Mouse (Mus musculus) liver, adult 2 months (tissue): ENCODE data around the gene Wdr54. TPM values are rescaled to one million over a fixed set of nuclear protein-coding genes. Genes with fewer than 3 reads are reported as not detected.

Experiments
- DNase-seq: peaks from one replicate; pipeline ENCODE4 v3.0.0-alpha.2; 2011; ENCODE audit warnings: low read depth, low spot score; ENCODE audit errors: extremely low read depth
- H3K27ac ChIP-seq: fragments of 200-500 bp; replicated peaks from 2 replicates; pipeline ENCODE4 v1.5.1; 2012; ENCODE audit warnings: low read depth, mild to moderate bottlenecking, control low read depth, inconsistent platforms, low read length; ENCODE audit not compliant: insufficient read depth
- H3K27me3 ChIP-seq: fragments of 200-500 bp; 2 replicates; pipeline ENCODE4 v1.6.1; 2012; ENCODE audit warnings: mild to moderate bottlenecking, moderate library complexity, low read length, inconsistent platforms; ENCODE audit not compliant: control insufficient read depth, insufficient read depth
- H3K36me3 ChIP-seq: fragments of 200-500 bp; 2 replicates; pipeline ENCODE4 v1.6.1; 2012; ENCODE audit warnings: low read length, inconsistent platforms; ENCODE audit not compliant: control insufficient read depth, insufficient read depth
- H3K4me1 ChIP-seq: fragments of 200-500 bp; 2 replicates; pipeline ENCODE4 v1.6.1; 2011; ENCODE audit warnings: low read length; ENCODE audit not compliant: control insufficient read depth, insufficient read depth
- H3K4me3 ChIP-seq: fragments of 200-500 bp; 2 replicates; pipeline ENCODE4 v1.5.1; 2011; ENCODE audit warnings: low read depth, mild to moderate bottlenecking, control low read depth, low read length, moderate library complexity; ENCODE audit not compliant: insufficient read depth
- H3K79me2 ChIP-seq: fragments of 200-500 bp; 2 replicates; pipeline ENCODE4 v1.6.1; 2012; ENCODE audit warnings: inconsistent platforms, mild to moderate bottlenecking, low read length, moderate library complexity; ENCODE audit not compliant: control insufficient read depth, insufficient read depth
- H3K9ac ChIP-seq: fragments of 200-500 bp; 2 replicates; pipeline ENCODE4 v1.6.1; 2012; ENCODE audit warnings: low read depth, mild to moderate bottlenecking, control low read depth, inconsistent platforms, low read length
- CTCF ChIP-seq: fragments of 200-500 bp; IDR thresholded peaks from 2 replicates; pipeline ENCODE4 v1.5.1; 2011; ENCODE audit warnings: low read depth, low read length, control low read depth
- POLR2A ChIP-seq: fragments of 200-500 bp; IDR thresholded peaks from 2 replicates; pipeline ENCODE4 v1.6.1; 2011; ENCODE audit warnings: low read length, control low read depth; ENCODE audit not compliant: insufficient read depth; ENCODE audit errors: extremely low read depth
- WGBS: fragments of 180-500 bp; shearing (Covaris S2); methylation state at CpG from one replicate; pipeline ENCODE4 v1.1.7; 2018; 5-methylcytosine and 5-hydroxymethylcytosine counted together
- polyA plus RNA-seq: library from polyadenylated mRNA; depleted of rRNA; stranded (reverse); fragments of >200 nt; gene quantifications from 2 replicates; pipeline ENCODE4 v1.2.3, GENCODE M21; 2012
- total RNA-seq: library from RNA; depleted of rRNA; stranded (reverse); fragments of >200 nt; gene quantifications from 2 replicates; pipeline ENCODE4 v1.2.3, GENCODE M21; 2014

The Wdr54 gene
- total and polyA plus RNA-seq, 2 experiments: 0.28 to 1.7 TPM

DNA sequence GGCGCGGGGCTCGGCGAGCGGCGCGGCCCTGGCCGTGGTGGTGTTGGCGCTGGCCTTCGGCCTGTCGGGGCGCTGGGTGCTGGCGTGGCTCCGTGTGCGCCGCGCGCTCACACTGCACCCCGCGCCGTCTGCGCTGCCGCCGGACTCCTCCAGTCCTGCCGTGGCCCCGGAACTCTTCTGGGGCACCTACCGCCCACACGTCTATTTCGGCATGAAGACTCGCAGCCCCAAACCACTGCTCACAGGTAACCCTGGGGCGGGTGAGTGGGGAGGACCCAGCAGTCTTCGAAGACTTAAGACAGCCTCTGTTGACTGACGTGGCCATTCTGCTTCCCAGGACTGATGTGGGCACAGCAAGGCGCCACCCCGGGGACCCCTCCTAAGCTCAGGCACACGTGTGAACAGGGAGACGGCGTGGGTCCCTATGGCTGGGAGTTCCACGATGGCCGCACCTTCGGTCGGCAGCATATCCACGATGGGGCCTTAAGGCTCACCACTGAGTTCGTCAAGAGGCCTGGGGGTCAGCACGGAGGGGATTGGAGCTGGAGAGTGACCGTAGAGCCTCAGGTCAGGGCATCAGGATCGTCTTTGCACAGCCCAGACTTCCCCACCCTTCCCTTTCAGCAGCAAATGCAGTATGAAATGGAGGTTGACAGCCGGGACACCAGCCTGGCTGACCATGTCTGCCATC is 40.4 kb downstream of the Wdr54 start:
- Histone ChIP-seq H3K27me3 (no peaks in the 10 kb centered on the region), H3K4me1 (peaks cover 20% of the 10 kb centered on the region), H3K4me3 (peak overlapping the region; percentile 93), H3K9ac (peak overlapping the region; percentile 93), H3K27ac (peak overlapping the region; percentile 32), H3K36me3 (no peaks in the 10 kb centered on the region), H3K79me2 (peaks cover 4% of the 10 kb centered on the region; the same call in 1 of the 2 replicates)
- 2% methylated on average over 47 of the region's 48 CpGs for WGBS
- TF ChIP-seq CTCF (no peak), POLR2A (no peak)
- DNase-seq: no peak

DNA sequence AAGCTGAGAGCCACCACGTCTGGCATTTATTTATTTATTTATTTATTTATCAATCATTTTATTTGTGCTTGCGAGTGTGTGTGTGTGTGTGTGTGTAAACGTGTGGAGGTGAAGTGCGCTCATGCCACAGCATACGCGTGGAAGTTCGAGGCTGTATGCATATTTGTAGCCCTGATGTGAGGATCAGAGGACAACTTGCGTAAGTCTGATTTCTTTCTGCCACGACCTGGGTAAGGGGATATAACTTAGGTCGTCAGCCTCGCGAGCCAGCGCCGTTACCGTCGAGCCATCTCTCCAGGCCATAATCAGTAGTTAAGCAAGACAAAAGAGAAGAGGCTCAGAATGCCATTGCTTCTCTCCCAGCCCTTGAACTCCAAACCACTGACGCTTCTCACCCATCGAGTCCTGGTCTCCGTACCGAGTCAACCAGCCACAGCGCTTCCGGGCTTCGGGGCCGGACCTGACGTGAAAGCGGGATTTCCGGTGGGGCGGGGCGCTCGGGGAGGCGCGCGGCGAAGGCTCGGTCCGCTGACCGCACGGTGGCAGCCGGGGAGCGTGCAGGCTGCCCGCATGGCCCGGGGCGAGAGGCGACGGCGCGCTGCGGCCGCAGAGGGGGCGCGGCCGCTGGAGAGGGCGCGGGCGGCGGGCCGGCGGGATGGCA is 41.1 kb downstream of the Wdr54 start, which contains the start of gene Mogs:
Gene Mogs, plus strand, starts transcription at position 486 of the 661 bp plus-strand sequence.
- peaks cover 17% of the 10 kb centered on the region for H3K4me1 ChIP-seq
- peak; percentile 62 for TF ChIP-seq CTCF
- TF ChIP-seq POLR2A: peak; percentile 88
- peak; percentile 81 for DNase-seq

DNA sequence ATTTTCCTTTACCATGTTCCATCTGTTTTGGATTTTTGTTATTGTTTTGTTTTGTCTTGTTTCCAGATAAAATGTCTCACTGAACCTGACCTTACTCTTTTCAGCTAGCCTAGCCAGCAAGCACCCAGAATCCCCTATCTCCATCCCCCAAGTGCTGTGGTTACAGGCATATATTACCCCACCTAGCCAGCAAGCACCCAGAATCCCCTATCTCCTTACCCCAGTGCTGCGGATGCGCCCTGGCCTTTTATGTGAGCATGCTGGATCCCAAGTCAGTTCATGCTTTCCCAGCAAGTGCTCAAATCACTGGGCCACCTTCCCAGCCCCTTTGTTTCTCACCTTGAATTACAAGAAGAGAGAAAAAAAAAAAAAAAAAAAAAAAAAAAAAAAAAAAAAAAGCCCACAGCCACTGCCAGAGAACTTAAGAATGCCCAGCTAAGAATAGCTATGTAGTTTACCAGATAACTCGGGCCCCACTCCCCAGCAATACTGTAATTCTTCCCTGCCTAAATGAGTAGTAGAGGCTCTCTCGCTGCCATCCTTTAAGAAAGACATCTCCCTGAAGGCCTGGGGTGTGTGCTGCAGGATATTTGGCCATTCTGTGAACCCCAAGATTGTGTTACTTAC is 44.6 kb downstream of the Wdr54 start:
- 91% methylated on average over 4 of the region's 4 CpGs for WGBS
- Histone ChIP-seq H3K27me3 (no peaks in the 10 kb centered on the region), H3K4me1 (peaks cover 23% of the 10 kb centered on the region), H3K36me3 (no peaks in the 10 kb centered on the region), H3K79me2 (peaks cover 7% of the 10 kb centered on the region; the same call in 1 of the 2 replicates), H3K27ac (no peak overlapping the region), H3K9ac (no peak overlapping the region), H3K4me3 (no peak overlapping the region)
- TF ChIP-seq CTCF (no peak), POLR2A (no peak)
- DNase-seq: no peak

More for the DNA sequence above, 41.1 kb downstream of the Wdr54 start, which contains the start of gene Mogs:
- Histone ChIP-seq H3K27me3 (no peaks in the 10 kb centered on the region), H3K4me3 (peak within 1 kb of the TSS; percentile 93), H3K27ac (peak within 1 kb of the TSS; percentile 98), H3K9ac (peak within 1 kb of the TSS; percentile 93), H3K79me2 (peaks cover 4% of the 10 kb centered on the region; the same call in 1 of the 2 replicates), H3K36me3 (no peaks in the 10 kb centered on the region)
- under 1% methylated on average over 52 of the region's 58 CpGs for WGBS

DNA sequence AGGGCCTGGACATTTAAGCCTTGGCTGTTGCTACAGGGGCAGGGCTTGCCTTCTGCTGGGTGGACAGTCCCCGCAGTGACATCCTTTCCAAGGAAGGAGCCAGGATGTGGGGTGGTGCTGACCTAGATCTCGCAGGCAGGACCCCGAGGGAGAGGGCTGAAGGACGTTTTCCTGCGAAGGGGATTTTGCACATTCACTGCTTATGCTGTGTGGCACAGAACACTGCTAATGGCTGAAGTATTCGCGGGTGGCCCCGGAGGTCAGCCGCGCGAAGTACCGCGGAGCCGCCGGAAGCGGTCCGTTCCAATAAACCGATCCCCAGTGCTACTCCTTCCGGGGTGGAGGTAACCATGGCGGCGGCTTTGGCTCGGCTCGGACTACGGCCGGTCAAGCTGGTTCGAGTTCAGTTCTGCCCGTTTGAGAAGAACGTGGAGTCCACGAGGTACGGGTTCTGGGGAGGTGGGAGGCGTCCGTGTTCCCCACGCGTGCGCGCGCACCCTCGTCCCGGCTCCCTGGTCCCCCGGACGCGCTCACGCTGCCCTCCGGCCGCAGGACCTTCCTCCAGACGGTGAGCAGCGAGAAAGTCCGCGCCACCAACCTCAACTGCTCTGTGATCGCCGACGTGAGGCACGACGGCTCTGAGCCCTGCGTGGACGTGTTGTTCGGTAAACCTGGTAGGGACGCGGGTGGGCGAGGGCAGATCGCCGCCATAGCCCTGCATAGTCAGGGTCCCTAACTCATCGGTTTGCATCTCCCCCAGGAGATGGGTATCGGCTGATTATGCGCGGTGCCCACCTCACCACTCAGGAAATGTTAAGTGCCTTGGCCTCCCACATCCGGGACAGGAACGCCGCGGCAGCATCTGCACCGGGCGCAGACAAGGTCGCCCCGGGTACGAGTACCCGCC is 47.2 kb downstream of the Wdr54 start, which contains the start of gene Mrpl53:
Gene Mrpl53, plus strand, starts transcription at position 279 of the 907 bp plus-strand sequence.
- TF ChIP-seq POLR2A (peak; percentile 58; the same call in 1 of the 2 replicates), CTCF (no peak)
- WGBS: under 1% methylated on average over 76 of the region's 76 CpGs
- Histone ChIP-seq H3K9ac (peak within 1 kb of the TSS; percentile 97), H3K27ac (peak within 1 kb of the TSS; percentile 88), H3K27me3 (no peaks in the 10 kb centered on the region), H3K4me3 (peak within 1 kb of the TSS; percentile 86), H3K36me3 (no peaks in the 10 kb centered on the region), H3K79me2 (peaks cover 3% of the 10 kb centered on the region; the same call in 1 of the 2 replicates), H3K4me1 (peaks cover 17% of the 10 kb centered on the region)
- peak; percentile 67 for DNase-seq

DNA sequence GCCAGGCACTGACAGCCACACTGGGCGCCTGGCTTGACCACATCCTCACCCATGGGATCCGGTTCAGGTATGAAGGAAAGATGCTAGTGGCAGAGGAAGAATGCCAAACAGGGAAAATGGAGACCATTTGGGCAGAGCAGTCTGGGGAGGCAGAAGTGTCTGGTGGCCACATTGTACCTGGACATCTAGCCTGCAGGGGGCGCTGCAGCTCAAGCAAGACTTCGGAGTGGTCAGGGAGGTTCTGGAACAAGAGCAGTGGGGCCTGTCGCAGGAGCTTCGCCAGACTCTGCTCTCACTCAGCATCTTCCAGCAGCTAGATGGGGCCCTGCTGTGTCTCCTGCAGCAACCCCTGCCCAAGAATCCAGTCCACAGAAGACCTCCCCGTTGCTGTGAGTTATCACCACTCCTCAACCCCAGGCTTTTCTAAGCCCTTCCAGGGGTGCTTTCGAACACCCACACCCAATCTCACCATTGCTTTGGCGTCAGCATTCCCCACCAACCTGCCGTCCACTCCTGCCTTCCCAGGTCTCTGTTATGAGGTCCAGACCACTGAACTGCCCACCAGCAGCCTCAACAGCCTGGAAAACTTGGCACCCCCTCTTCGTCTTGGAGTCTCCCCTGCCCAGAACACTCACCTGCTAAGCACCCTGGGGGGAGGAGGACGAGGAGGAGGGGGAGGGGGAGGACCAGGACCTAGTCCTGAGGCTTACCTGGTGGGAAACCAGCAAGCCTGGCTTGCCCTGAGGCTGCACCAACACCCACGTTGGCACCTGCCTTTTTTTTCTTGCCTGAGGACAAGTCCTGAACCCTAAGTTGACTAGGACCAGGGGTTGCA is 48.4 kb downstream of the Wdr54 start:
- Histone ChIP-seq H3K4me3 (no peak overlapping the region), H3K79me2 (peaks cover 3% of the 10 kb centered on the region; the same call in 1 of the 2 replicates), H3K4me1 (peaks cover 21% of the 10 kb centered on the region), H3K27ac (no peak overlapping the region), H3K27me3 (no peaks in the 10 kb centered on the region), H3K36me3 (no peaks in the 10 kb centered on the region), H3K9ac (no peak overlapping the region)
- WGBS: 48% methylated on average over 13 of the region's 13 CpGs
- peak; percentile 63 for DNase-seq
- TF ChIP-seq POLR2A: no peak
- TF ChIP-seq CTCF: peak; percentile 94
